Mouse (Mus musculus) c-Kit-positive CD71-positive TER-119-positive erythroid progenitor cells, embryonic 14.5 days (primary cell): ENCODE data around the gene Napb.
A peak's percentile ranks its signal among the peaks of the same experiment; 100 is the strongest.
"Not testable (repeated sequence)": the region's sequence is repeated elsewhere in the genome, so short reads cannot be mapped to it uniquely, and the experiment has no call there.

Experiments used
- DNase-seq: peaks from one replicate; pipeline ENCODE4 v3.0.0-alpha.2; 2013; ENCODE audit warnings: low spot score

Napb gene

DNA sequence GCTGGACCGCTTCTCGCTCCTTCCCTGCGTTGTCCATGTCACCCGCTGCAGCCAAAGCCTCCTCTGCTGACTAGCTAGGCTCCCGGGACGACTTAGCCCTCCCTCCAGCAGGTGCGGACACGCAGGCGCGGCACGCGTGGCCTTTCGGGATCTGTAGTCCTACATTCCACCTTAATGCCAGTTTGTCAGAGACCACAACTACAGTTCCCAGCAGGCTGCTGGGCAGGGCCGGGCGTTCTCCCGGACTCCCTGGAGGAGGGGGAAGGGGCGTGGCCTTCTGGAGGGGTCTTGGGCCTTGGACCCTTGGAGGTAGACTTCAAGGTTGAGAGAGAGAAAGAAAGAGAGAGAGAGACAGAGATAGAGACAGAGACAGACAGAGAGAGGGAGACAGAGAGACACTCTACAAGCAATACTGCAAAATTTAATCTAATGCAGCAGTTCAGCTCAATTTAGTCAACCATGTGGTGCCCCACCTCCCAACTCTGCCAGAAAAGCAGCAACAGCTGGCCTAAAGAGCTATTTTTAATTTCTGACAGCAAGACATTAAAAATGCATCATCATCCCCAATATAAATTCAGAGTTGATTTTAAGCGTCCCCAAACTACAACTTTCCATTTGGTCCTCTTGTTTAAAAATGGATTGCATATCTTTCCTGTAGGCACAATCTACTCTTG is at the start of gene Napb:
Gene Napb (minus strand): TSS at position 141 of the 674 bp plus-strand sequence.
- DNase-seq, result peak; percentile 44

DNA sequence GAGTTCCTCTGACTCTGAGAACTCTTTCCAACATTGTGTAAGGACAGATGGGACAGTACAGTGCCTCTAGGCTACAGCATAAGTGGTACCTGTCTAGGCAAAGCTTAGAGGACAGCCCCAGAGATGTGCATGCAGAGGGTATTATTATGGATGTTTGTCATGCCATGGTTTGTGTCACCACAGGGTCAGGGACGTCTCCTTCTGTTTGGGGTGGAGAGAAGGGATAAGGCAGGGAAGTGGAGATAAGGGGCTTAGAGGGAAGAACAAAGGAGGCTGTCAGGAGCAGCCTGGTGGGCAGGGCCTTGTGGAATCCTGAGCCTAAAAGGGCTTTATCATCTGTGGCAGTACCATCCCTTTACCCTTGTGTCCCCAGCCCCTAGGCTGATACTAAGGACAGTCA is 49.4 kb upstream of the Napb start, which contains the start of gene 8030411F24Rik:
Gene 8030411F24Rik (plus strand): TSS at position 301 of the 400 bp plus-strand sequence.
- DNase-seq, result no peak

DNA sequence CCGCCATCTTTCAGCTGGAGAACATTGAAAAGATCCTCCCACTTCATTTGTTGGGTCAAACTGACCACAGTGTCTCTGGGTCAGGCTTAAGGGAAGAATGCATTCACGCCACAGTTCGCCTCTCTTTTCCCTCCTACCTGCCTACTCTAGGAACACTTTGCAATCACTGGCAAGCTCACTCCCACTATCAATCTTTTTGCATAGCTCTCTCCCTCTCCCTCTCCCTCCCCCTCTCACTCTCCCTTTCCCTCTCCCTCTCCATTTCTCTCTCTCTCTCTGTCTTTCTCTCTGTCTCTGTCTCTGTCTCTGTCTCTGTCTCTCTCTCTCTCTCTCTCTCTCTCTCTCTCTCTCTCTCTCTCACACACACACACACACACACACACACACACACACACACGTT is 39.1 kb upstream of the Napb start, which contains the start of gene Cst11:
Gene Cst11 (minus strand): TSS at position 101 of the 400 bp plus-strand sequence.
- DNase-seq, result not testable (repeated sequence)

DNA sequence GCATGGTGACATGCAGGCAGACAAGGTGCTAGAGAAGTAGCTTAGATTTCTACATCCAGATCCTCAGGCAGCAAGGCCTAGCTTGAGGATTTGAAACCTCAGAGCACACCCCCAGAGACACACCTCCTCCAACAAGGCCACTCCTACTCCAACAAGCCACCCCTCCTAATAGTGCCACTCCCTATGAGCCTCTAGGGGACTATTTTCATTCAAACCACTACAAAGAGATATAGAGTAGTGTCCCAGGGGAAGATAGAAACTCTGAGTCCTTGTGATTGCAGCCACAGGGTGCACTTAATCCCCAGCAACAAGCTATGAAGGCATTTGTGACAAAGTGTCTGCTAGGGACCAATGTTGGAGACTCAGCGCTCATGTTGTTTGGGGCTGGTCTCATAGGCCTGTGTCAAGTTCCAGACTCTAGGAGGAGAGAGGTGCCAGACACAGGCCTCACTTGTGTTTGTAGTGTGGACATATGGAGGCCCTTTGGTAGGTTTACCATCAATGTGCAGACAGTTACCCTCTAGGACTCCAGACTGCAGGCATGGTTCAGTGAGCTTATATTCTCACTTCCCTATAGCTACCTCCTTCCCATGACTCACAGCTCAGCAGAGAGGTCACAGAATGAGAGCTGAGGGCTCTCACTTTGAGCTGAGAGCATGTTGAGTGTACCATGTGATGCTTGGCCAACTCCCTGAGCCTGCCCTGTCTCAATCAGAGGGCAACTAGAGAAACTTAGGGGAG is 31.6 kb upstream of the Napb start:
- no peak for DNase-seq

DNA sequence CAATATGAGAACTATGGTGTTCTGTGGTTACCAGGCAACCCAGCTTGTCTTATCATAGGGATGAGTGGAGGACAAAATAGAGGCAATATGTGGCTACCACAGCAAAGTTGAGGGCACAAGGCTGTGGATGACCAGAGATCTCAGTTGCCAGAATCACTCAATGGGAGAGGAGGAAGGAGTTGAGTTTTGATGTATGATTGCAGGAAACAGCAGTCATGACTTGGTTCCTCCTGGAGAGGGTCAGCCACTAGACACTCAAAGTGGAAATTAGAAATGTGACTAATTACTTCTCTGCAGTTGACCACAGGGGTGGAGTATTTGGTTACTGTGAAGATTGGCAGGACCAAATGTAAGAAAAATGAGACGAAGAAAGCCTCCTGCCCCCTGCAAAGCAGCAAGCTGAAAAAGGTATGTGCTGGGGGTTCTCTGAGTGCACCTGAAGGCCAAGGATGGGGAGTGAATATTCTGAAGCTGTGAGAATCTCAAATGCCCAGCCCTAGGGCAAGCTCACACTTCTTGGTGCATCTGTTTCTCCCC is 22.1 kb upstream of the Napb start:
- DNase-seq, result no peak

DNA sequence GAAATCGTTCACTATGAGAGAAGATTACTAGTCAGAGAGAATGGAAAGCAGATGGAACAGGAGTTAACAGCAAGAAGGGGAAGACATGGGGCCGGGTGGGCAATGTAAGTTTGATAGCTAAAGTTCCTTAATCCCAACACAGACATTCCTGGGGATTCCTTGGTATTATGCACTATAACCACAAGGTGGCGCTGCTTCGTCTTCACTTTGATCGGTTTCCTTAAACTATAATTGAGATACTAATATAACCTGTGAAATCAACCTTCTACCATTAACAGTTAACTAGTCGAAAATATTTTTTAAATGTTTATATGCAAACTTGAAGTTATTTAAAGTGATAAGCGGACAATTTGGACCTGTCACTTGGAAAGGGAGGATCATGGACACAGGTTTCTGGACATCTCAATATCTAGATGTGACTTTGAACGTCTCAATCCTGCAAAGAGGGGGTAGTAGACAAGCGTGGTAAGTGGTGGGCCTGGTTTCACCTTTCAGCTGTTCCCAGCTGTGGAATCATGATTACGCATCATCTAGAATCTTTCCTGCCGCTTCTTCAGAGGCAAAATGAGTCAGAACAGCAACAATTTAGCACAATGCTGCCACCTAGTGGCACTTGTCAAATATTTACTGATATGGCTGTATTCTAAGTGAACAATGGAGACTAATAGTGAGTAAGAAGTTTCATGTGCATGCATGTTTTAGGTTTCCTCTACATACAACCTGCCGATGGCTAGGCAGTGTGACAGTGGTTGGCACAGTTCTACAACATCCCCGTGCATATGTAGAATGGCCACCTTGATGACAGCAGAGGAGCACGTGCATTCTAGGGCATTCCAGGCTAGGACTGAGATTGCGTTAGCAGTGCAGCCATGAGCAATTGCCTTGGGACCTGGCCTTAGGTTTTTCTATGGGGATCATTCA is 19.9 kb upstream of the Napb start:
- peak; percentile 81 for DNase-seq

DNA sequence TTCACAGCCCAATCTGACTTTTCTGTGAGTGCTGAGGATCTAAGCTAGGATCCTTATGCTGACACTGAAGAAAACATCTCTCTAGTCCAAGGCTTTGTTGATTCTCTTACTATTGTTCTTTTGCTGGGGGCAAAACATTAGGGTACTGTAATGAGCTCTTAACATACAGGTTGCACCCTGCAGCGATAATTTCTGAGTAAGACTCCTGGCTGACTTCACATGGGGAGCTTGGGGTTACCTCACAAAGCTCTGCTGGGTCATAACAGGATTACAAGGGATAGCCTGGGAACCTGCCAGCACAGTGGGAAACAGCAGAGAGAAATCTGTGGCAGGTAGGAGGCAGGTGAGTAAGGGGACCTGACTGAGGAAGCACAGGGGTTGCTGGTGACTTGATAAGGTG is 17.8 kb upstream of the Napb start, which contains the start of gene Cstl1:
Gene Cstl1 (plus strand): TSS at position 301 of the 400 bp plus-strand sequence.
- no peak for DNase-seq

DNA sequence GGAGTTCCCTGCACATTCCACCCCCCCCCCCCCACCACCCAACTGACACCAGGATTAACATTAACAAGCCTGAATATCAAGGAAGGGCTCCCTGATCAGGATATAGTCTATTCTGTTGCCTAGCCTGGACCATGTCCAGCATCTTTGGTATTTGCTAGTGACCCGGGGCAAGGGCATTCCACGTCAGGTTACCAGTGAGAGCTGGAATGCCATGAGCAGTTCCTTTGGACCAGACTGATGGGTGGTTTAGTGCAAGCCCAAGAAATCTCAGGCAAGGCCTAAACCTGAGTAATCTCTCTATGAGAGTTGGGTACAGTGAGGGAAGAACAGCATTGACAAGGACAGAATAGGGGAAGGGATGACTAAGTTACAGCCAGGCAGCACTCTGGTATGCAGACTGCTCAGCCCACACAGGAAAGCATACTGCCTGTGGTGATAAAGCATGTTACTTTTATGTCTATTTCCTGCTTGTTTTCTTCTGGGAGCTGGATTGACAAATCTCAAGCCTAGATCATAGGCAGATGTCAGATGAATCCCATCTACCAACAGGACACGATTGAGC is 11.7 kb upstream of the Napb start:
- DNase-seq, result no peak

DNA sequence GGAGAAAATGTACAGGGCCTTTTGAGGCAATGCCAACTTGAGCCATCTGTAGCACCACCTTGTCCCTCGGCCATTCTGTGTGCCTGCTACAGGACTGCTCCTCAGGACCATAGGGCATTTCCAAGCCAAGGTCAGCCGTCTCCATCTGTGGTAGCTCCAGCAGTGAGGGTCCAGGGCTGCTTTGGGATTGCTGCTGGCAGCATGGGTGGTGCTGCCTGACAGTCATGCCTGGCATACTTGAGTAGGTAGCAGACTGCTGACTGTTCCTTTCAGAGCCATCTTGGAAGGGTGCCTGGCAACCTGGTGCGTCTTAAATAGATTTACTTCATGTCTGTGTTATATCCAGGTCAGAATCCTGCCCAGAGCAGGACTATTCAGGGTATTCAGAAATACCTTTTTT is 10.7 kb upstream of the Napb start:
- DNase-seq, result no peak

DNA sequence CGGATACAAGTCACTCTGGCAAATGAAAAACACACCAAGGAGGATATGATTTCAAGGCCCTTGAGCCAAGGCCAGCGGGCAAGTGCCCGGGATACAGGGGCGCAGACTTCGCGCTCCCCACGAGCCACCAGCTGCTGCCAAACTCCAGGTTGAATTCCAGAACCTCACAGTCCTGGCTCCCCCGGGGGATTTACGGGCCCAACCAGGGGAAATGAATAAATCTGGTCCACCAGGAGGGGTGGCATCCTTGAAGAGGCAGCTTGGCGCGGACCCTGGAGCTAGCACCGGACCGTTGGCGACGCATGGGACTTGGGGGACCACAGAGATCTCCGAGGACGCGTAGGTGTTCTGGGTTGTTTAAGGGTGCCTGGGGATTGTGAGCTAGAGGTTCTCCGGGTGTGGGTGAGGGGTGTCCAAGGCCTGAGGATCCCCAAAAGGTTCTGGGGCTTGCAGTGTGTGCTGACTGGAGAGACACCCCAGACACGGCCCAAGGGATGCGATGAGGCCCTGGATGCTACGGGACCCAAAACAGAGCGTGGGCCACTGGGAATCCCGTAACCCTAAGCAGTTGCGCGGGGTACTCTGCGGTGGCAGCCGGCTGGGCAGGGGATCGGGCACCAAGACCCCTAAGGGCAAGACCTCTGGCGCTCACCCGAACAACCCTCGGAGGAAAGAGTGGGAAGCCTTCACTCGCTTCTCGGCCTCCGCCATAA is 497 bp downstream of the Napb start:
- DNase-seq, result no peak

DNA sequence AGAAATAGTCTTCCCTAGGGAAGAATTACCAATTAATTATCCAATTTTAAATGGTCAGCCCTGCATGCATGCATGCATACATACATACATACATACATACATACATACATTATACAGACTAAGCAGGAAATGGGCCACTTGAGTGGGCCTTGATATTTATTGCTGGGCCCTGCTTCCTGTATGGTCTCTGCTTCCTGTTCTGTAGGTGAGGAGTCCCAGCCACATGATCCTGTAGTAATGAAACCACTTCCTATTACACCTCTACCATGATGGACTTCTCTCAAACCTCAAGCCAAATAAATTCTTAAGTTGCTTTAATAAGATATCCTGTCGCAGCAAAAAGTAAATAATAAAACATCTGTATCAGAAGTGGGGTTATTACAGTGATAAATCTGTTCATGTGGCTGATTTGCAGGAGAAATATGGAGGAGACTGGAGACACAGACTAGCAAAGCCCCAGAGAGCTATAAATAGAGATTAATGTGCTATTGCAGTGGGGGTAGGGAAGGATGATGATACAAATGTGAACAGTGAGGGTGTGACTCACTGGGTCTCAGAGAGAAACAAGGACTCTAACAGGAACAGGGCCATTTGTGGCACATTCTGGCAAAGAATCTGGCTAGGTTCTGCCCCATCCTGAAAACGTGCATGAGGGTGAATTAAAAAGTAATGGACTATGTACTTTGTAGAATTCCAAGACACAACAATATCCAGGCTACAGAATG is 12.8 kb downstream of the Napb start:
- no peak for DNase-seq

DNA sequence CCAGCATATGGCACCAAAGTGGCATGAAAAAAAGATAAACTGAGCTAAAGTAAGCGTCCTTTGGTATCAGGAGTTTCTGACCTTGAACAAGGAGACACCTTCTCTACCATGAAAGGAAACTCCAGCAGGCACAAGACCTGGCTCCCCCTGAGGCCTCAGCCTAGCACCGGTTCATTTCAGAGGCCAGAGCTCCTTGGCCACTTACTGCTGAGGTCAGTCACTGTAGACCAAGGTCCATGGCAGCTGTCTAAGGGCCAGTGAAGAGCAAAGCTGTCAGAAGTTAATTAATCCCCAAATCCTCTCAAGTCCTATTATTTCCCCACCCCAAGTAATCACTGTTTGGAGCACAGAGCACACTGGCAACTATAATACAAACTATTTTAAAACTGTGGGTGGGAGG is 15.2 kb downstream of the Napb start:
- no peak for DNase-seq

DNA sequence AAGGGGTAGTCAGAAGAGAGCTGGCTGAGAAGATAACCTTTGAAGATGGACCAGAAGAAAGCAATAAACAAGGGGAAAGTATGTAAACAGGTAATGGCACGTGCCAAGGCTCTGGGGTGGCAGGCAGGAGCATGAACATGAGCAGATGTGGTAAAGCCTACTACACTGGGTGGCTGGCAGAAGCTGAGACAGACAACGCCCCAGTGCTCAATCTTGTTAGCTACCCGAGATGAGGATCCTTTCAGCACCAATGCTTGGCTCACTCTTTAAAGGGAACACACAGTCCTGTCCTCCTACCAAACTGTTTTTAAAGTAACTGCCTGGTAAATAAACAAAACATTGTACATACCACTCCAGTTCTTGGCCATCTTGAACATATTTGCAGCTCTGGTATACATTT is 19.9 kb downstream of the Napb start:
- DNase-seq, result no peak

DNA sequence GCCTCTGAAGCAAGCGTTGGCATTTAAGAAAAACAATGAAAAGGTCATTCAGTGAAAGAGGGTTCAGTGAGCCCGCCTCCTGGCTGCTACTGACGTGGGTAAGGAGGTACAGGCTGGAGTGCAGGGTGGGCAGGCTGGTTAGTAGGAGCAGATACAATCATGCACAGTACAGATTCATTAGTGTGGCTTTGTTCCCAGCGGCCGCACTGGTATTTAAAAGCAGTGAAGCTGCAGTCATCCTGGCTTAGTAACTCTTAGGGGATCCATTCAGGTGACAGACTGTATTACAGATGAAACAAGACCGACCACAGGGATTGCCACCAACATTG is 25.1 kb downstream of the Napb start:
- DNase-seq, result no peak

DNA sequence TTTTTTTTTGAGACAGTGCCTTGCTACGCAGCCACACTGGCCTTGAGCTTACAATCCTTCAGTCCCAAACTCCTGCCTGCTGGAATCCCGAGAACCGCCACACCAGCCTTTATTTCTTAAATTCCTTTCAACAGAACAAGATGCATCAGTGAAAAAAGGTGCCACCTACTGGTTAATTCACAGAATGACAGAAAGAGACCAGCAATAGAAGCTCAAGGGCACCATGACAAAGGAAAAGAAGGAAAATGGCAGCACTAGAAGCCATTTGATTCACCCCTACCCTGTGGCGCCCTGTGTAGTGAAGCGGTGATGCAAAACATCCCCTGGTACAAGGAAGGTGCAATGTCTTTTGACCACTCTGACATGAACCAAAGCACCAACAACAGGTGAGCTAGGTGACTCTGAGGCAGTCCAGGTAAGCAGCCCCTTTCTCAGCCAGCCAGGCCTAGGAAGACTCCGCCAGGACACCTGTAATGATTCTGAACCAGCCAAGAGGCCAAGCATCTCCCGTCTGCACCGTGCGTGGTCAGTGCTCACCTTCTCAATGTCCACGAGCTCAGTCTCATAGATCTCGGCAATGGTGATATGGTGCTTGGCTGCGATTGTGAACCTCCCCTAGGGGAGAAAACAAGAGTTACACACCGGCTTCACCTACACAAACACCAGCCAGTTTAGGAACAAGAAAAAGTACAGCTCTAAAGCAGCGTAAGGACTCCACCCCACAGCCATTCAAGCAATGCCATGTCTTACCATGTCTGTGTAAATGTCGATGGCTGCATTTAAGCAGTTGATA is 25.7 kb downstream of the Napb start:
- peak; percentile 16 for DNase-seq

DNA sequence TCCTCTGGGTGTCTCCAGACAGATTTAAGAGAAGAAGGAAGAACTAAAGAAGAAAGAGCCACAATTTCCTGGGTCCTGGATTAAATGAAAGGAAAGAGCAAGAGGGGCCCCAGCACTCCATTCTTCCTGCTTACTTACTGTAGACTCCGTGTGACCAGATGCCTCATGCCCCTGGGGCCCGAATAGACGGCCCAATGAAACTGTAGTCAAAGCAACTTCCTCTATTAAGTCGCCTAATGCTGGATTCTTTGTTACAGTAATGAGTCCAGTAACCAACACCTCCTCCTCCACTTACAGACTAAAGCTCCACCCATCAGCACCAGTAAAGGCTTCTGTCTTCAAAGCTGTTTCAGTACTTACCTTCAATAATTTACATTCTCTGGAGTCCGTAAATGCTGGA is 33.7 kb downstream of the Napb start:
- DNase-seq, result no peak

DNA sequence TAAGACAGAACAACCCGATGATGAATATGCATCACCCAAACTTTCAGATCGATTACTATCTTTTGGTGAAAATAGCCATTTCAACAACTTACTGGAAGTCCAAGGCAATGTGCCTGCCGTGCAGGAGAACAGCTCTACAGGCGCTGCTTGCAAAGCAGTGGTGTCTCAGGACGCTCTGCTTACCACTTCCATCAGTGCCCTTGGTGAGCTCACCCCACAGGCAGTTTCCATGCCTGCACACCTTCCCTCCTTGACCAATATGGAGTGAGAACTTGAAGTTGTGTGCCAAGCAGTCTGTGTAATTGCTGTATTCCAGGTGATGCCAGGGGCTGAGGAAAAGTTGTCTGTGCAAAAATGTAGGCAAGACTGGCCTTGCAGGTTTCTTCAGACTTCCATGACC is 41.5 kb downstream of the Napb start:
- no peak for DNase-seq

DNA sequence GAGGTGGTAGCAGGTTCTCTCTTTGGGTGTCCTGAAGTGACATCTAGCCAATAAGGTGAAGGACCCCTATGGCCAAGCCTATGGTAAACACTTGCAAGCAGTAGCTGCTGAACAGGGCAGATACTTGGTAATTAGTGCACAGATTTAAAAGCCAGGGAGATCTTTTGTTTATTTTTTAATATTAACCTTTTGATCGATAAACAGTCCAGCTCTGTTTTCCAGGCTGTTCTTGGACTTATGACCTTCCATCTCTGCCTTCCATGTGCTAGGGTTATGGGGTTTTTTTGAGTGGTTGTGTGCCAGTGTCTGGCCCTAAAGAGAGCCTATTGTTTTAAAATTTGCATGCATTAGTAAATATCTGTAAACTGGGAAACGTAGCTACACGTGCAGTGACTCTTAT is 42.0 kb downstream of the Napb start:
- DNase-seq, result no peak

DNA sequence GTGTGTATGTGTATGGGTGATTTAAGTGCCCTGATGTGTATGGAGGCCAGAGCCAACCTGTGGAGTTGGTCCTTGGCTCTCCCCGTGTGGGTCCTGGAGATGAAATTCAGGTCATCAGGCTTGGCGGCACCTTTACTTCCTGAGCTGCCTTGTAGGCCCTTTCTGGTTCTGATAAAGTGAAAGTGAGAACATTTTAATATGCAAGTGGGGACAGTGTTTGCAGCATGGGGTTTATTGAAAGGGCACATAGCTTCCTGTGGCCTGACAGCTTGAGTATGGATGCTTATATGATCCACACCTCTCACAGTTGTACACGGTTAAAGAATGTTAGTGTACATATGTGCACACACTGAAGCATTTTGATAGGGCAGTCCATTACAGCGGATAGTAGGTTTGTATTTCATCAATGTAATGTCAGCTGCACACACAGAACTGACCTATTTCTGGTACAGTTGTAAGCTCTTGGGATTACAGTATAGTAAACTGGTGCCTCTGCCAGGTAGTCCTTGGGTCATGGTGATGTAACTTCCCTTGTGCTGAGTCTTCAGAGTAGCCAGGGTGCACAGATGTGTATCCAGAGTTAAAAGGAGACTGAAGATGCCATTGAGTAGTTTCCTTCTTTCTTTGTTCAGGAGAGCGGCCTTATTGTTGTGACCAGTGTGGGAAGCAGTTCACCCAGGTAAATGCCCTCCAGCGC is 42.7 kb downstream of the Napb start:
- no peak for DNase-seq
